Mouse (Mus musculus): ENCODE measurements around the gene Loxl1. TPM values are rescaled to one million over a fixed set of nuclear protein-coding genes. Genes with fewer than 3 reads are reported as not detected.

The Loxl1 gene
- polyA plus RNA-seq, 1 experiment from 2014 or later = 1.2 TPM

- Histone ChIP-seq H3K4me3 (ENCODE audit: low read depth, low read length) (no peak overlapping the region), H3K27ac (ENCODE audit: low read depth, low read length) (no peak overlapping the region), H3K4me2 (ENCODE audit: low read depth, low read length) (no peak overlapping the region), H3K36me3 (ENCODE audit: control insufficient read depth, insufficient read depth, low read length) (no peaks in the 10 kb centered on the region), H3K9me3 (ENCODE audit: control insufficient read depth, low read length) (no peaks in the 10 kb centered on the region), H3K9ac (replicated peaks; ENCODE audit: low read depth, low read length) (no peak overlapping the region), H3K27me3 (ENCODE audit: control insufficient read depth, insufficient read depth, low read length) (peaks cover 2% of the 10 kb centered on the region), H3K4me1 (ENCODE audit: control insufficient read depth, insufficient read depth, low read length) (peaks cover 19% of the 10 kb centered on the region)
- 59% methylated on average over 7 of the region's 7 CpGs for WGBS
- no peak for ATAC-seq (ENCODE audit: low read depth)
Observed at GRCm38 (mm10) chr9:58316784-58317183, 3.8 kb upstream of the Loxl1 start.

- no peak for ATAC-seq (ENCODE audit: low read depth)
- Histone ChIP-seq H3K36me3 (ENCODE audit: control insufficient read depth, insufficient read depth, low read length) (no peaks in the 10 kb centered on the region), H3K4me1 (ENCODE audit: control insufficient read depth, insufficient read depth, low read length) (peaks cover 19% of the 10 kb centered on the region), H3K9me3 (ENCODE audit: control insufficient read depth, low read length) (no peaks in the 10 kb centered on the region), H3K27me3 (ENCODE audit: control insufficient read depth, insufficient read depth, low read length) (peaks cover 8% of the 10 kb centered on the region), H3K4me2 (ENCODE audit: low read depth, low read length) (no peak overlapping the region), H3K4me3 (ENCODE audit: low read depth, low read length) (no peak overlapping the region), H3K27ac (ENCODE audit: low read depth, low read length) (no peak overlapping the region), H3K9ac (replicated peaks; ENCODE audit: low read depth, low read length) (no peak overlapping the region)
- 95% methylated on average over 2 of the region's 2 CpGs for WGBS
Observed at GRCm38 (mm10) chr9:58315850-58316249, 2.9 kb upstream of the Loxl1 start.

GRCm38 (mm10) chr9:58314682-58315360 lies 1.8 kb upstream of the Loxl1 start:
- Histone ChIP-seq H3K9ac (replicated peaks; ENCODE audit: low read depth, low read length) (0 out of 2 replicates have a peak overlapping the region, but pooled peaks have one; percentile 25), H3K9me3 (ENCODE audit: control insufficient read depth, low read length) (no peaks in the 10 kb centered on the region), H3K36me3 (ENCODE audit: control insufficient read depth, insufficient read depth, low read length) (no peaks in the 10 kb centered on the region), H3K4me2 (ENCODE audit: low read depth, low read length) (no peak overlapping the region), H3K4me3 (ENCODE audit: low read depth, low read length) (no peak overlapping the region), H3K27ac (ENCODE audit: low read depth, low read length) (peak overlapping the region; percentile 34; the same call in 1 of the 2 replicates), H3K4me1 (ENCODE audit: control insufficient read depth, insufficient read depth, low read length) (peaks cover 19% of the 10 kb centered on the region), H3K27me3 (ENCODE audit: control insufficient read depth, insufficient read depth, low read length) (peaks cover 8% of the 10 kb centered on the region)
- no peak for ATAC-seq (ENCODE audit: low read depth)
- WGBS = 39% methylated on average over 5 of the region's 5 CpGs

GRCm38 (mm10) chr9:58312196-58312943 lies 616 bp downstream of the Loxl1 start:
- peak overlapping the region; percentile 51 for H3K4me2 ChIP-seq (ENCODE audit: low read depth, low read length)
- 1% methylated on average over 69 of the region's 72 CpGs for WGBS
- no peak overlapping the region for H3K27ac ChIP-seq (ENCODE audit: low read depth, low read length)
- H3K36me3 ChIP-seq (ENCODE audit: control insufficient read depth, insufficient read depth, low read length) = no peaks in the 10 kb centered on the region
- H3K4me1 ChIP-seq (ENCODE audit: control insufficient read depth, insufficient read depth, low read length) = peaks cover 19% of the 10 kb centered on the region
- peak; percentile 26 for ATAC-seq (ENCODE audit: low read depth)
- peak overlapping the region; percentile 46 for H3K9ac ChIP-seq (replicated peaks; ENCODE audit: low read depth, low read length)
- H3K9me3 ChIP-seq (ENCODE audit: control insufficient read depth, low read length) = no peaks in the 10 kb centered on the region
- peak overlapping the region; percentile 29 for H3K4me3 ChIP-seq (ENCODE audit: low read depth, low read length)
- peaks cover 8% of the 10 kb centered on the region for H3K27me3 ChIP-seq (ENCODE audit: control insufficient read depth, insufficient read depth, low read length)

- H3K4me2 ChIP-seq (ENCODE audit: low read depth, low read length) = peak overlapping the region; percentile 51; the same call in 1 of the 2 replicates
- ATAC-seq (ENCODE audit: low read depth) = no peak
- no peak overlapping the region for H3K27ac ChIP-seq (ENCODE audit: low read depth, low read length)
- no peak overlapping the region for H3K9ac ChIP-seq (replicated peaks; ENCODE audit: low read depth, low read length)
- H3K36me3 ChIP-seq (ENCODE audit: control insufficient read depth, insufficient read depth, low read length) = no peaks in the 10 kb centered on the region
- H3K4me3 ChIP-seq (ENCODE audit: low read depth, low read length) = peak overlapping the region; percentile 29
- peaks cover 8% of the 10 kb centered on the region for H3K27me3 ChIP-seq (ENCODE audit: control insufficient read depth, insufficient read depth, low read length)
- H3K9me3 ChIP-seq (ENCODE audit: control insufficient read depth, low read length) = no peaks in the 10 kb centered on the region
- peaks cover 19% of the 10 kb centered on the region for H3K4me1 ChIP-seq (ENCODE audit: control insufficient read depth, insufficient read depth, low read length)
- WGBS = 57% methylated on average over 32 of the region's 33 CpGs
Observed at GRCm38 (mm10) chr9:58311191-58311910, 1.6 kb downstream of the Loxl1 start.

GRCm38 (mm10) chr9:58310043-58310660 lies 2.8 kb downstream of the Loxl1 start:
- Histone ChIP-seq H3K27me3 (ENCODE audit: control insufficient read depth, insufficient read depth, low read length) (peaks cover 8% of the 10 kb centered on the region), H3K36me3 (ENCODE audit: control insufficient read depth, insufficient read depth, low read length) (no peaks in the 10 kb centered on the region), H3K4me1 (ENCODE audit: control insufficient read depth, insufficient read depth, low read length) (peaks cover 15% of the 10 kb centered on the region), H3K4me2 (ENCODE audit: low read depth, low read length) (no peak overlapping the region), H3K27ac (ENCODE audit: low read depth, low read length) (no peak overlapping the region), H3K9me3 (ENCODE audit: control insufficient read depth, low read length) (no peaks in the 10 kb centered on the region), H3K4me3 (ENCODE audit: low read depth, low read length) (no peak overlapping the region), H3K9ac (replicated peaks; ENCODE audit: low read depth, low read length) (no peak overlapping the region)
- ATAC-seq (ENCODE audit: low read depth) = no peak
- 75% methylated on average over 14 of the region's 14 CpGs for WGBS

- peaks cover 12% of the 10 kb centered on the region; the same call in 1 of the 2 replicates for H3K4me1 ChIP-seq (ENCODE audit: control insufficient read depth, insufficient read depth, low read length)
Observed at GRCm38 (mm10) chr9:58308395-58308794, 4.6 kb downstream of the Loxl1 start.

GRCm38 (mm10) chr9:58305686-58306085 lies 7.3 kb downstream of the Loxl1 start:
- no peak overlapping the region for H3K4me3 ChIP-seq (ENCODE audit: low read depth, low read length)
- no peaks in the 10 kb centered on the region for H3K36me3 ChIP-seq (ENCODE audit: control insufficient read depth, insufficient read depth, low read length)
- WGBS = 45% methylated on average over 6 of the region's 6 CpGs
- no peak overlapping the region for H3K4me2 ChIP-seq (ENCODE audit: low read depth, low read length)
- H3K27ac ChIP-seq (ENCODE audit: low read depth, low read length) = no peak overlapping the region
- no peak overlapping the region for H3K9ac ChIP-seq (replicated peaks; ENCODE audit: low read depth, low read length)
- H3K27me3 ChIP-seq (ENCODE audit: control insufficient read depth, insufficient read depth, low read length) = no peaks in the 10 kb centered on the region
- ATAC-seq (ENCODE audit: low read depth) = no peak
- H3K4me1 ChIP-seq (ENCODE audit: control insufficient read depth, insufficient read depth, low read length) = 0 out of 2 replicates have a peak, but pooled peaks cover 3% of the 10 kb centered on the region
- no peaks in the 10 kb centered on the region for H3K9me3 ChIP-seq (ENCODE audit: control insufficient read depth, low read length)

More at GRCm38 (mm10) chr9:58308395-58308794, 4.6 kb downstream of the Loxl1 start:
- ATAC-seq (ENCODE audit: low read depth) = no peak
- Histone ChIP-seq H3K27ac (ENCODE audit: low read depth, low read length) (no peak overlapping the region), H3K27me3 (ENCODE audit: control insufficient read depth, insufficient read depth, low read length) (peaks cover 8% of the 10 kb centered on the region), H3K9me3 (ENCODE audit: control insufficient read depth, low read length) (no peaks in the 10 kb centered on the region), H3K4me3 (ENCODE audit: low read depth, low read length) (no peak overlapping the region), H3K36me3 (ENCODE audit: control insufficient read depth, insufficient read depth, low read length) (no peaks in the 10 kb centered on the region), H3K9ac (replicated peaks; ENCODE audit: low read depth, low read length) (no peak overlapping the region), H3K4me2 (ENCODE audit: low read depth, low read length) (no peak overlapping the region)
- WGBS = 39% methylated on average over 6 of the region's 6 CpGs
